8 mouse cellular contexts compared by ENCODE assay signal in the genomic region with DNA sequence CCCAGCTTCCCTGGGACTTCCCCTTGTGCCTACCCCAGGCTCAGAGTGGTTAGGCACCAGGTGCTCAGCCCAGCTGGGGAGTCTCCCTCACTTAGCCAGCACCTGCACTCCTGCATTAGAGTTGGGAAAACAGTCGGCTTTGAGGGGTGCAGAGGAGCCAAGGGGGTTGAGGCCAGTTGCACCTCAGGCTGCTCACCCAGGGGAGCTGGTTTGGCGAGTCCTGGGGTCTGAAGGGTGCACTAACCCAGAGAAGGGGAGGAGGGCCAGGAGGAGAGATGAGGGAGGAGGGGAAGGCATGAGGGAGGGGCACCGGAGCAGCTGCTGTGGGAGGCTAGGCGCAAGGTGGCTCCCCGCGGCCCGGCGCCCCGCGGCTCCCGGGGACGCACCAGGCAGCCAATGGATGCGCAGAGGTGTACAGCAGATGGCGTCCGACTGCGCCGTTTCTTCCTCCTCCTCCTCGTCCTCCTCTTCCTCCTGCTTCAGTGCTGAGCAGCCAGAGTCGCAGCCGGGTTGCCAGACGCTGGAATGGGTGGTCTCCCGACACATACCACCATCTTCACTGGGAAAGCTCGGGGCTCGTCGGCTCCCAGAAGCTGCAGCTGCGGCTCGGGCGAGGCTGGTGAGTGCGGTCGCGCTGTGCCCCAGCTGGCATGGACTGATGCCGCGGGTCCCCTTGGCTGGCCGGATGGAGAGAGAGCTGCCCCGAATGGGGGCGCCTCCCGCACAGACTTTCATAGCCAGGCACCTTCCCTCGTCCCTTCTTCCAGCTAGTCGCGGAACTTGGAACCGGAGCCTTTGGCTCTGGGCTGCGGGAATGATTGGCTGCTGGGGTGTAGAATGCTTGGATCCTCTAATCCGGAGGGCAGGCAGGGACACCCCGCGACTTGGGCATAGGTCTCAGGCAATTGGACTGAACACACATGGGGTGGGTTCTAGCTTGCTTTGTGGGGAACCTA. TPM values are rescaled to one million over a fixed set of nuclear protein-coding genes. Genes with fewer than 3 reads are reported as not detected.
DNase-seq lines count a peak whose midpoint lies in the region; ATAC-seq and TF ChIP-seq lines count a peak whose summit lies in the region.

Thsd7b (plus strand) TSS at position 321 of the 956 bp plus-strand sequence.

- H3K4me1 ChIP-seq in heart, embryonic 11.5 days (ENCODE audit: control insufficient read depth, insufficient read depth, low read length), result no peaks in the 10 kb centered on the region; the same call in 1 of the 2 replicates
- H3K4me1 ChIP-seq in midbrain, embryonic 14.5 days (ENCODE audit: control insufficient read depth, insufficient read depth, low read length), result peaks cover 10% of the 10 kb centered on the region

- H3K27ac ChIP-seq in heart, embryonic 11.5 days (ENCODE audit: low read depth, low read length), result no peak within 1 kb of the TSS
- H3K27ac ChIP-seq in midbrain, embryonic 14.5 days (replicated peaks; ENCODE audit: low read depth, low read length), result 0 out of 2 replicates have a peak within 1 kb of the TSS, but pooled peaks have one; percentile 5

- no peaks in the 10 kb centered on the region for H3K9me3 ChIP-seq in heart, embryonic 11.5 days (replicated peaks; ENCODE audit: control insufficient read depth, low read length)
- no peaks in the 10 kb centered on the region for H3K9me3 ChIP-seq in midbrain, embryonic 14.5 days (ENCODE audit: control insufficient read depth, low read length)

- DNase-seq in heart, adult 9 months (ENCODE audit: low spot score in 2 of 2), result no peak
- DNase-seq in brain, embryonic 14.5 days (ENCODE audit: low read depth), result peak; percentile 79
- peak; percentile 59 to 62 for DNase-seq in layer of hippocampus, postnatal 10 days (ENCODE audit: low spot score in 2 of 2)
- DNase-seq in midbrain, embryonic 14.5 days, result peak; percentile 79
- DNase-seq in testis, postnatal 14 days (ENCODE audit: low spot score), result peak; percentile 4
- no peak for DNase-seq in urinary bladder, postnatal 4 days (ENCODE audit: low spot score in 2 of 2)

- WGBS in heart, embryonic 11.5 days (ENCODE audit: insufficient replicate concordance), result under 1% methylated on average over 45 of the region's 45 CpGs
- 1% methylated on average over 43 of the region's 45 CpGs for WGBS in midbrain, embryonic 14.5 days

- no peak for TF ChIP-seq POLR2A in brain, embryonic 14.5 days (IDR thresholded peaks at IDR 0.05; ENCODE audit: borderline replicate concordance, extremely low read depth, insufficient read depth, insufficient read length, poor library complexity, severe bottlenecking)

- no peaks in the 10 kb centered on the region for H3K36me3 ChIP-seq in heart, embryonic 11.5 days (ENCODE audit: control insufficient read depth, insufficient read depth, low read length)
- H3K36me3 ChIP-seq in midbrain, embryonic 14.5 days (ENCODE audit: control insufficient read depth, insufficient read depth, low read length), result no peaks in the 10 kb centered on the region

- TF ChIP-seq CTCF in brain, embryonic 14.5 days (IDR thresholded peaks at IDR 0.05; ENCODE audit: borderline replicate concordance, extremely low read depth, insufficient read depth, insufficient read length), result no peak

- peak; percentile 61 for ATAC-seq in heart, embryonic 11.5 days (replicated peaks; ENCODE audit: insufficient number of reproducible peaks, low FRiP score, low TSS enrichment)
- peak; percentile 77 for ATAC-seq in frontal cortex, adult (ENCODE audit: low TSS enrichment)
- ATAC-seq in midbrain, embryonic 14.5 days (ENCODE audit: low FRiP score, low TSS enrichment), result peak; percentile 81

- peak within 1 kb of the TSS; percentile 34; the same call in 1 of the 2 replicates for H3K9ac ChIP-seq in heart, embryonic 11.5 days (ENCODE audit: low read depth, low read length)
- H3K9ac ChIP-seq in midbrain, embryonic 14.5 days (replicated peaks; ENCODE audit: low read length), result peak within 1 kb of the TSS; percentile 65

- H3K4me2 ChIP-seq in heart, embryonic 11.5 days, result peak within 1 kb of the TSS; percentile 92
- H3K4me2 ChIP-seq in midbrain, embryonic 14.5 days (ENCODE audit: low read length), result peak within 1 kb of the TSS; percentile 88

- H3K27me3 ChIP-seq in heart, embryonic 11.5 days (ENCODE audit: control insufficient read depth, insufficient read depth, low read length), result peaks cover 32% of the 10 kb centered on the region
- no peaks in the 10 kb centered on the region for H3K27me3 ChIP-seq in midbrain, embryonic 14.5 days (ENCODE audit: control insufficient read depth, insufficient read depth, low read length)

- H3K4me3 ChIP-seq in heart, embryonic 11.5 days (ENCODE audit: low read depth, low read length), result peak within 1 kb of the TSS; percentile 50
- peak within 1 kb of the TSS; percentile 46 for H3K4me3 ChIP-seq in midbrain, embryonic 14.5 days (replicated peaks; ENCODE audit: low read depth, low read length)

RNA-seq across cellular contexts. Expression of gene Thsd7b, which starts in this region (rescaled TPM):
- polyA plus RNA-seq in heart, embryonic 11.5 days (2014; fragmentation: Nextera tagmentation; extraction: Ambion mirVana), result 1.6 and 1.8 TPM in 2 replicates
- polyA plus RNA-seq in brain, embryonic 14.5 days (2012; rRNA removed), result 4.4 and 7.8 TPM in 2 replicates
- 10 to 100 TPM; 30.8 to 34.5 TPM for total RNA-seq in layer of hippocampus, postnatal 10 days (2021)
- 12.3 and 12.6 TPM in 2 replicates for polyA plus RNA-seq in midbrain, embryonic 14.5 days (2014; fragmentation: Nextera tagmentation; extraction: Ambion mirVana)

Comparison
In these comparisons a context has a peak if more than half of its experiments do, and no peak if none do; other contexts are left out.
1. DNase-seq: peak in brain, embryonic 14.5 days (single experiment), layer of hippocampus, postnatal 10 days (2 of 2), midbrain, embryonic 14.5 days (single experiment) and testis, postnatal 14 days (single experiment); none in heart, adult 9 months (0 of 2) and urinary bladder, postnatal 4 days (0 of 2).
2. Peak in every context shown above with its lines, with median percentiles within 50 percentile points of each other: ATAC-seq.